Mouse (Mus musculus) cortical plate, adult 2 months (tissue): ENCODE data around the gene Gpr180. TPM values are rescaled to one million over a fixed set of nuclear protein-coding genes. Genes with fewer than 3 reads are reported as not detected.
A peak's percentile ranks its signal among the peaks of the same experiment; 100 is the strongest.
"Not testable (repeated sequence)": the region's sequence is repeated elsewhere in the genome, so short reads cannot be mapped to it uniquely, and the experiment has no call there.

ENCODE experiments used
- H3K27ac ChIP-seq: fragments of 200-500 bp; 2 replicates; pipeline ENCODE4 v1.5.1; 2012; ENCODE audit warnings: low read length, control low read depth, inconsistent platforms; ENCODE audit not compliant: insufficient read depth
- H3K4me1 ChIP-seq: fragments of 200-500 bp; 2 replicates; pipeline ENCODE4 v1.6.1; 2011; ENCODE audit warnings: low read length; ENCODE audit not compliant: control insufficient read depth, insufficient read depth
- H3K4me3 ChIP-seq: fragments of 200-500 bp; 2 replicates; pipeline ENCODE4 v1.5.1; 2011; ENCODE audit warnings: mild to moderate bottlenecking, low read length, control low read depth; ENCODE audit not compliant: insufficient read depth
- CTCF ChIP-seq: fragments of 200-500 bp; IDR thresholded peaks from 2 replicates; pipeline ENCODE4 v1.5.1; 2011; ENCODE audit warnings: mild to moderate bottlenecking, control low read depth, low read length; ENCODE audit not compliant: insufficient read depth; ENCODE audit errors: extremely low read depth
- POLR2A ChIP-seq: fragments of 200-500 bp; IDR thresholded peaks from 2 replicates; pipeline ENCODE4 v1.6.1; 2011; ENCODE audit warnings: mild to moderate bottlenecking, low read length, control low read depth; ENCODE audit not compliant: insufficient read depth; ENCODE audit errors: extremely low read depth
- polyA plus RNA-seq: library from polyadenylated mRNA; depleted of rRNA; stranded (reverse); fragments of >200 nt; gene quantifications from 2 replicates; pipeline ENCODE4 v1.2.3, GENCODE M21; 2012; rRNA removed

Gpr180 gene
- polyA plus RNA-seq, result 29.7 and 33.0 TPM in 2 replicates

- peak within 1 kb of the TSS; percentile 67 for H3K4me3 ChIP-seq
- TF ChIP-seq CTCF (no peak), POLR2A (peak; percentile 63)
- H3K27ac ChIP-seq, result peak within 1 kb of the TSS; percentile 20; the same call in 1 of the 2 replicates
- peaks cover 3% of the 10 kb centered on the region; the same call in 1 of the 2 replicates for H3K4me1 ChIP-seq
Measured at GRCm38 (mm10) chr14:118136744-118137452, at the start of gene Gpr180. Gene Gpr180, plus strand, starts transcription at chr14:118137158.

DNA sequence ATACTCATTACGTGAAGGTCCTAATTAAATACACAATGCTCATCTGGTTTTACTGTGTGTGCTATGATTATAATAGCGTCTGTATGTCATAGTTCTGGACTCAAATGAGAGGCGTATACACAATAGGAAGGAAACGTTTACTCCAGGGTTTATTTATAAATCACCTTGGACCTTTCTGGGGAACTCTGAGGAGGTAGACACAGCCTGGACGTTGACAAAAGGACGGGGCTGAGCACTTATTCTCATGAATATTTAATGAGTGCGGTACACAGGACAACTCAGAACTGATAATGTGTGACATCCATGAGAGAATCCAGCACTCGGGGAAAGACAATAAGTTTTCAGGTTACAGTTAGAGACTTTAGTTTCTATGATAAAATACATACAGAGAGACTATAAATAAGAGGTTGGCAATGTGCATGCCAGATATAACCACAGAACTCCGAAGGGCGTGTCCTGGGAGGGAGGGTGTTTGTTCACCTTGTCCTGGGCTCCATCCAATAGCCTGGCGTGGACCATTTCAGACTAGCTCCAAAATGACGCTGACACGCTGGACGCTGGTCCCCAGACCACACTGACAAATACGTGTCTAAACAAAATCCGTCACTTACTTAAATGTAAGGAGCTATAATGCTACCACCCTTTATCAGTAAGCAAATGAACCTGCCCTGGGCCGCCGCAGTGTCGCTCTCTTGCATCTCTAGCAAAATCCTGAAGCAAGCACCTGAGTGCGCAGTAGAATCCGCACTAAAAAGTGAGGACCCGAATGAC is 48.3 kb upstream of the Gpr180 start:
- Histone ChIP-seq H3K4me3 (peak overlapping the region; percentile 81), H3K4me1 (no peaks in the 10 kb centered on the region), H3K27ac (no peak overlapping the region)
- no peak for TF ChIP-seq CTCF
- TF ChIP-seq POLR2A, result no peak

DNA sequence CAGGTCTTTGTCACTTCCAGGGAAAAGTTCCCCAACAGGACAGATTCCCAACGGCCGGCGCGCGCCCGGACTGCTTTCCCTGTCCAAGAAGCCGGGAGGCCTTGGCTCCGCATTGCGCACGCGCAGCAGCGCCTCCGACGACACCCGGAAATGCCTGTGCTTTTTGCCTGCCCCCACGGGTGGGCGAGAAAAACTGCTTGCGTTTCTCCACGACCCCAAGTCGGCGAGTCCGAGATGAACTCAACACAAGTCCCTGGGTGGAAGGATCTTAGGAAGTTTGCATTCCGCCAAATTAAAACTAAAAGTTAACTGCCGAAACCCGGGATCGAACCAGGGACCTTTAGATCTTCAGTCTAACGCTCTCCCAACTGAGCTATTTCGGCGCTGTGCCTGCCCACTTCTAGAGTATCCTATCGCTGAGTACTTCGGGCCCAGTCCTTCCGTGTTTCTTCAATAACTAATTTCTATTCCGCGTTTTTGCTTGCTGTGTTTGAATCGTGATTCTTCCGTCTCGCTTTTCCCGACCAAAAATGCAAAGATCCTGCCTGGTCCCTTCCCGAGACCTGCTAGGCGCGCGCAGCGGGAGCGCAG is 47.6 kb upstream of the Gpr180 start:
- peak overlapping the region; percentile 81 for H3K4me3 ChIP-seq
- 0 out of 2 replicates have a peak, but pooled peaks have one; percentile 39 for TF ChIP-seq POLR2A
- TF ChIP-seq CTCF, result no peak
- H3K27ac ChIP-seq, result no peak overlapping the region
- no peaks in the 10 kb centered on the region for H3K4me1 ChIP-seq

- no peak for TF ChIP-seq CTCF
- TF ChIP-seq POLR2A, result no peak
- no peak overlapping the region for H3K27ac ChIP-seq
- H3K4me1 ChIP-seq, result no peaks in the 10 kb centered on the region
- H3K4me3 ChIP-seq, result peak overlapping the region; percentile 81
Measured at GRCm38 (mm10) chr14:118089806-118090392, 47.1 kb upstream of the Gpr180 start.

- no peaks in the 10 kb centered on the region for H3K4me1 ChIP-seq
- no peak for TF ChIP-seq CTCF
- TF ChIP-seq POLR2A, result no peak
Measured at GRCm38 (mm10) chr14:118098265-118098664, 38.7 kb upstream of the Gpr180 start.

DNA sequence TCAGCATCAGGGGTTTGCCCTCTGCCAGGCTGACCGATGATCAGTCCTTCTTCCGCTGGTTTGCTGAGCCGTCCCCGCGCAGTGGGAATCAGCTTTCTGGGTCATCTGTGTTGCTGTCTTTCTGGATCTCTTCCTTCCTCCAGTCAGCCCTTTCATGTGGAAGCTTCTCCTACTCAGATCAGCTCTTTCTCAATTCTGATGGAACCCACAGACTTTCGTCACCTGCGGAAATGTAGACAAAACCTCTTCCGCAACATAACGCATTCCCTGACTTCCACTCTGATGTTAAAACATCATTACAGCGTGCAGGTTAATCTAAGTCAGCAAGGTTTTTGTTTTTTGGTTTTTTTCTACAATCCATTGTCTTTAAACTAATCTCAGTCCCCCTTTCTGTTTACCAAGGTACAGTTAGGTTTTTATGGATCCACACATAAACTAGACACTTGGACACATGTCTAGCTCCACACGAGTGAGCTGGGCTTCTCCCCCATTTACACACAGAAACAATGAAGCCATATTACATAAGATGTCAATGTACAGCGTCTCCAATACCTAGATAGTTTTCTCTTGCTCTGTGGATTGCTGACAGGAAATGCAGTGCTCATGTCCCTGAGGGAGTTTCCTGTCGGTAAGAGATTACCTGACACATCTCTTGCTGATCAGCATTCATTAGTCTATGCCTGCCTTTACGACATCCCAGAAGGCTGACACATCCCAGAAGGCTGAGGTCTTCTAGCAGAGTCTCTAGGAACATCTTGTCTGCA is 35.5 kb upstream of the Gpr180 start:
- Histone ChIP-seq H3K4me1 (no peaks in the 10 kb centered on the region), H3K4me3 (no peak overlapping the region), H3K27ac (no peak overlapping the region)
- TF ChIP-seq POLR2A (no peak), CTCF (no peak)

More at GRCm38 (mm10) chr14:118098265-118098664, 38.7 kb upstream of the Gpr180 start:
- H3K4me3 ChIP-seq, result no peak overlapping the region
- no peak overlapping the region for H3K27ac ChIP-seq

- not testable (repeated sequence) for H3K4me3 ChIP-seq, H3K27ac ChIP-seq, H3K4me1 ChIP-seq
Measured at GRCm38 (mm10) chr14:118107479-118107878, 29.5 kb upstream of the Gpr180 start.

DNA sequence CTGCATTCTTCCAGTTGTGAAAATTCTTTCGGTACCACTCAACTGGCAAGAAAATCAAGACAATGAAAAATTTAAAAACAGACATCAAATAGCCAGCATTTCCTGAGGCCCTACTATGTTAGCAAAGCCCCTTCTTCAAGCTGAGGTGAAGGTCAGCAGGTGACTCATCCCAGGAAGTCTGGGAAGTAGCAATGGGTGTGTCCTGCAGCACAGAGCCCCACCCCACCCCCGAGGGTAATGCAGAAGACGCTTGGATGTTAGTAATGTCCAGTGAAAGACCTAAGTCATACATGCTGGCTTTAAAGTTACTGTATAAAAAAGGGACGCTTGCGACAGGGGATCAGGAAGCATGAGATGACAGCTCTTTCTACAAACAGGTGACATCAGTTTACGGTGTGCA is 23.8 kb upstream of the Gpr180 start:
- no peaks in the 10 kb centered on the region for H3K4me1 ChIP-seq
- TF ChIP-seq CTCF (no peak), POLR2A (no peak)
- no peak overlapping the region for H3K4me3 ChIP-seq
- no peak overlapping the region for H3K27ac ChIP-seq

DNA sequence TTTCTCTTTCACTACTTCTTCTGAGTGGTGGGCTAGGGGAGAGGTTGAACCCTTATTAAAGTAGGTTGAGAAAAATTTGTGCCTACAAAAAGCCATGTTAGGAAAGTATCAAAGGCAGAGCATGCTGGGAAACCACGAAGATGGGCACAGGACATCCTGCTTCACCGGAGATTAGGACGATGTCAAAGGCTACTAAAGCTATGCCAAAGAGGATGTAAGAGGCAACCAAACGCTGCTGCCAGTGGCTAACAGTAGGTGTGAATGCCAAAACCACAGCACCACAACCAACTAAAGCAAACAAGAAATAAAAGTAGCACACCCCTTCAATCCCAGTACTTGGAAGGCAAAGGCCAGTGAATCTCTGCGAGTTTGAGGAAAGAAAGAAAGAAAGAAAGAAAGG is 12.8 kb upstream of the Gpr180 start:
- no peak for TF ChIP-seq POLR2A
- TF ChIP-seq CTCF, result no peak
- Histone ChIP-seq H3K4me3 (no peak overlapping the region), H3K4me1 (peaks cover 1% of the 10 kb centered on the region; the same call in 1 of the 2 replicates), H3K27ac (no peak overlapping the region)
